Mouse (Mus musculus) erythroblast, embryonic 14.5 days (primary cell): ENCODE measurements around the gene Gm11992.

Source experiments
- GATA1 ChIP-seq: IDR thresholded peaks from 2 replicates; pipeline ENCODE4 v1.6.1; 2012; ENCODE audit warnings: low read length, inconsistent platforms, mixed read lengths
- TAL1 ChIP-seq: IDR thresholded peaks from 3 replicates; pipeline ENCODE4 v1.6.1; 2012; ENCODE audit warnings: low read length, inconsistent platforms, mixed read lengths

- no peak for TF ChIP-seq TAL1
- TF ChIP-seq GATA1, result no peak
Measured at GRCm38 (mm10) chr11:9060484-9060883, 12.1 kb downstream of the Gm11992 start.
